Mouse (Mus musculus) stomach, postnatal 0 days (tissue): ENCODE data around the gene Gm29666.

ENCODE experiments used
- CTCF ChIP-seq: IDR thresholded peaks from 2 replicates; pipeline ENCODE4 v1.5.1; 2016; ENCODE audit warnings: antibody characterized with exemption, low read depth, mild to moderate bottlenecking, moderate library complexity
- EP300 ChIP-seq: optimal IDR thresholded peaks from 2 replicates; pipeline ENCODE3; 2016; ENCODE audit warnings: antibody characterized with exemption

GRCm38 (mm10) chr15:84932351-84932750 lies 12.5 kb upstream of the Gm29666 start:
- TF ChIP-seq EP300 = no peak
- TF ChIP-seq CTCF = no peak
